Mouse (Mus musculus): ENCODE measurements around the gene Olfr1186. TPM values are rescaled to one million over a fixed set of nuclear protein-coding genes. Genes with fewer than 3 reads are reported as not detected.
A peak's percentile ranks its signal among the peaks of the same experiment; 100 is the strongest.
"Not testable (repeated sequence)": the region's sequence is repeated elsewhere in the genome, so short reads cannot be mapped to it uniquely, and the experiment has no call there.

The Olfr1186 gene
- total and polyA plus RNA-seq, 3 experiments: not detected

DNA sequence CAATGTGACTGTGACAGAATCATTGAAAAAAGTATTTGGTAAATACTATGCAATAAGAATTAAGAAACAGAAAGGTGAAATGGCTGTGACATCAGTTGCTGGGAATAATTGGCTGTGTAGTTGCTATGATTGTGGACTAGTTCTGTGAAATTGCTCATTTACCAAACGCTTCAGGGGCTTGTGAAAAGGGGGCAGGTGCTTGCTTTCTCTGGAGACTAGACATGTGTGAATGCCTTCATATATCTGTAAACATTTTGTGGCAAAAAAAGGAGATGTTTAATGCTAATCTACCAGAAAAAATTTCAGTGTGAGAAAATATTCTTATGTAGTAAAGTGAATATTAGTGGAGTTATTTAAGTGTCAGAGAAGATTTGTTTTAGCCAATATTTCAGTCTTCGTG is 25.3 kb upstream of the Olfr1186 start, which contains the start of gene Olfr1185-ps1:
Olfr1185-ps1 (plus strand) TSS at position 301 of the 400 bp plus-strand sequence.
- TF ChIP-seq TAL1 (IDR thresholded peaks at IDR 0.05; ENCODE audit: low read length): no peak
- no peak for TF ChIP-seq BHLHE40 (IDR thresholded peaks at IDR 0.05; ENCODE audit: borderline replicate concordance, low read depth, low read length)
- TF ChIP-seq GATA1 (IDR thresholded peaks at IDR 0.05; ENCODE audit: low read depth, low read length): no peak
- TF ChIP-seq POLR2AphosphoS5 (IDR thresholded peaks at IDR 0.05; ENCODE audit: borderline replicate concordance, low read depth, low read length): no peak
- TF ChIP-seq CTCF (IDR thresholded peaks at IDR 0.05 in 2 of 3, conservative IDR thresholded peaks at IDR 0.05 in 1 of 3; ENCODE audit: control insufficient read depth in 1 of 3, insufficient read depth in 1 of 3, low read depth in 2 of 3, low read length in 3 of 3, poor library complexity in 1 of 3, severe bottlenecking in 1 of 3): no peak
- no peak within 1 kb of the TSS for H3K27ac ChIP-seq (ENCODE audit: control insufficient read depth, low read depth, low read length)
- no peaks in the 10 kb centered on the region for H3K36me3 ChIP-seq (ENCODE audit: control insufficient read depth in 1 of 2, insufficient read depth in 2 of 2, low read length in 2 of 2)
- no peak for DNase-seq (ENCODE audit: low read depth, low spot score)
- H3K9me3 ChIP-seq (replicated peaks; ENCODE audit: insufficient read depth, low read length): no peaks in the 10 kb centered on the region
- no peaks in the 10 kb centered on the region for H3K4me1 ChIP-seq (ENCODE audit: control insufficient read depth in 1 of 2, insufficient read depth in 2 of 2, low read length in 2 of 2)
- H3K4me3 ChIP-seq (ENCODE audit: control insufficient read depth in 1 of 2, insufficient read depth in 1 of 2, low read depth in 2 of 2, low read length in 2 of 2): no peak within 1 kb of the TSS
- H3K79me2 ChIP-seq (ENCODE audit: control insufficient read depth, insufficient read depth, low read length, poor library complexity): no peaks in the 10 kb centered on the region
- no peaks in the 10 kb centered on the region for H3K27me3 ChIP-seq (ENCODE audit: control insufficient read depth in 1 of 2, insufficient read depth in 2 of 2, low read length in 2 of 2)
- no peak within 1 kb of the TSS for H3K9ac ChIP-seq (ENCODE audit: control insufficient read depth, low read depth, low read length, poor library complexity, severe bottlenecking)

- no peak for TF ChIP-seq USF1 (IDR thresholded peaks at IDR 0.05; ENCODE audit: low read depth, low read length)
- TF ChIP-seq ZNF384 (IDR thresholded peaks at IDR 0.05; ENCODE audit: low read depth, low read length): no peak
- no peak for TF ChIP-seq MAX (IDR thresholded peaks at IDR 0.05; ENCODE audit: low read length)
- no peaks in the 10 kb centered on the region for H3K9me3 ChIP-seq (replicated peaks; ENCODE audit: insufficient read depth, low read length)
- H3K27ac ChIP-seq (ENCODE audit: control insufficient read depth, low read depth, low read length): no peak overlapping the region
Measured at GRCm38 (mm10) chr2:88525720-88526119, 7.4 kb downstream of the Olfr1186 start.

DNA sequence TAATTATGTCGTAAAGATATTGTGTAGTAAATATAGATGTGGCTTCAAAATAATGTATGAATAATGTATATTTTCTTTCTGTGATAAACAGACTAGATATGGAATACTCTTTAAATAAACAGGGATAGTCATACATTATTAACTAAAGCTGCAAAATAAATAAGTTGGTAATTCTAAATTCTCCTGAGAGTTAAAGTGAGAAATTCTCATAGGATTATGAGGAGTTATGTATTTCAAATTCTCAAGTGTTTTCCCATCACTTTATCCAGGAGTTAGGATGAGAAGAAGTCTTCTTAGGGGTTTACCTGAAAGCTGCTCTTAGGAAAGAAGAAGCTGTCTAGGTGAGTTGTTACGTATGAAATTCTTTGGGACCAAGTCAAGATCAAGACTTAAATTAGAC is 38.3 kb downstream of the Olfr1186 start, which contains the start of gene Olfr1188:
Olfr1188 (plus strand) TSS at position 301 of the 400 bp plus-strand sequence.
- Histone ChIP-seq H3K36me3 (ENCODE audit: control insufficient read depth in 1 of 2, insufficient read depth in 2 of 2, low read length in 2 of 2) (no peaks in the 10 kb centered on the region), H3K4me3 (ENCODE audit: control insufficient read depth in 1 of 2, insufficient read depth in 1 of 2, low read depth in 2 of 2, low read length in 2 of 2) (no peak within 1 kb of the TSS), H3K27me3 (ENCODE audit: control insufficient read depth in 1 of 2, insufficient read depth in 2 of 2, low read length in 2 of 2) (no peaks in the 10 kb centered on the region), H3K9ac (ENCODE audit: control insufficient read depth, low read depth, low read length, poor library complexity, severe bottlenecking) (no peak within 1 kb of the TSS), H3K4me1 (ENCODE audit: control insufficient read depth in 1 of 2, insufficient read depth in 2 of 2, low read length in 2 of 2) (no peaks in the 10 kb centered on the region), H3K79me2 (ENCODE audit: control insufficient read depth, insufficient read depth, low read length, poor library complexity) (no peaks in the 10 kb centered on the region), H3K9me3 (replicated peaks; ENCODE audit: insufficient read depth, low read length) (no peaks in the 10 kb centered on the region), H3K27ac (ENCODE audit: control insufficient read depth, low read depth, low read length) (no peak within 1 kb of the TSS)
- TF ChIP-seq SIN3A (IDR thresholded peaks at IDR 0.05; ENCODE audit: low read length) (no peak), MAZ (IDR thresholded peaks at IDR 0.05; ENCODE audit: low read depth, low read length) (no peak), MAX (IDR thresholded peaks at IDR 0.05; ENCODE audit: low read length) (no peak), SMC3 (IDR thresholded peaks at IDR 0.05; ENCODE audit: low read depth, low read length) (no peak), RAD21 (IDR thresholded peaks at IDR 0.05; ENCODE audit: low read depth, low read length) (no peak), POLR2A (IDR thresholded peaks at IDR 0.05; ENCODE audit: control insufficient read depth in 1 of 2, insufficient read depth in 1 of 2, low read depth in 1 of 2, low read length in 2 of 2, poor library complexity in 1 of 2) (no peak), MEF2A (IDR thresholded peaks at IDR 0.05; ENCODE audit: extremely low read depth, insufficient replicate concordance, low read depth, low read length, poor library complexity, severe bottlenecking) (no peak), MYB (IDR thresholded peaks at IDR 0.05; ENCODE audit: low read depth, low read length) (no peak), CHD1 (IDR thresholded peaks at IDR 0.05; ENCODE audit: low read depth, low read length) (no peak), E2F4 (IDR thresholded peaks at IDR 0.05; ENCODE audit: borderline replicate concordance, low read depth, low read length) (no peak), ZMIZ1 (IDR thresholded peaks at IDR 0.05; ENCODE audit: low read depth, low read length) (no peak), KAT2A (conservative IDR thresholded peaks at IDR 0.05; ENCODE audit: low read depth, low read length) (no peak), POLR2AphosphoS5 (IDR thresholded peaks at IDR 0.05; ENCODE audit: borderline replicate concordance, low read depth, low read length) (no peak), TAL1 (IDR thresholded peaks at IDR 0.05; ENCODE audit: low read length) (no peak), MAFK (IDR thresholded peaks at IDR 0.05; ENCODE audit: borderline replicate concordance, low read depth, low read length) (no peak), POLR2AphosphoS2 (IDR thresholded peaks at IDR 0.05; ENCODE audit: low read length) (no peak), ZNF384 (IDR thresholded peaks at IDR 0.05; ENCODE audit: low read depth, low read length) (no peak), HCFC1 (IDR thresholded peaks at IDR 0.05; ENCODE audit: low read depth, low read length) (no peak)
- no peak for DNase-seq (ENCODE audit: low read depth, low spot score)

More at GRCm38 (mm10) chr2:88525720-88526119, 7.4 kb downstream of the Olfr1186 start:
- no peak for DNase-seq (ENCODE audit: low read depth, low spot score)
- Histone ChIP-seq H3K4me1 (ENCODE audit: control insufficient read depth in 1 of 2, insufficient read depth in 2 of 2, low read length in 2 of 2) (no peaks in the 10 kb centered on the region), H3K9ac (ENCODE audit: control insufficient read depth, low read depth, low read length, poor library complexity, severe bottlenecking) (no peak overlapping the region), H3K79me2 (ENCODE audit: control insufficient read depth, insufficient read depth, low read length, poor library complexity) (no peaks in the 10 kb centered on the region), H3K27me3 (ENCODE audit: control insufficient read depth in 1 of 2, insufficient read depth in 2 of 2, low read length in 2 of 2) (no peaks in the 10 kb centered on the region), H3K36me3 (ENCODE audit: control insufficient read depth in 1 of 2, insufficient read depth in 2 of 2, low read length in 2 of 2) (no peaks in the 10 kb centered on the region), H3K4me3 (ENCODE audit: control insufficient read depth in 1 of 2, insufficient read depth in 1 of 2, low read depth in 2 of 2, low read length in 2 of 2) (no peak overlapping the region)

- not testable (repeated sequence) for H3K79me2 ChIP-seq (ENCODE audit: control insufficient read depth, insufficient read depth, low read length, poor library complexity); H3K36me3 ChIP-seq (ENCODE audit: control insufficient read depth in 1 of 2, insufficient read depth in 2 of 2, low read length in 2 of 2); DNase-seq (ENCODE audit: low read depth, low spot score); H3K27ac ChIP-seq (ENCODE audit: control insufficient read depth, low read depth, low read length); H3K4me1 ChIP-seq (ENCODE audit: control insufficient read depth in 1 of 2, insufficient read depth in 2 of 2, low read length in 2 of 2); H3K9me3 ChIP-seq (replicated peaks; ENCODE audit: insufficient read depth, low read length); H3K9ac ChIP-seq (ENCODE audit: control insufficient read depth, low read depth, low read length, poor library complexity, severe bottlenecking); H3K27me3 ChIP-seq (ENCODE audit: control insufficient read depth in 1 of 2, insufficient read depth in 2 of 2, low read length in 2 of 2)
- H3K4me3 ChIP-seq (ENCODE audit: control insufficient read depth in 1 of 2, insufficient read depth in 1 of 2, low read depth in 2 of 2, low read length in 2 of 2): peak overlapping the region in 1 of 2 experiments; percentile 29; a peak in 1 of 4 replicates
Measured at GRCm38 (mm10) chr2:88572696-88573095, 54.3 kb downstream of the Olfr1186 start.

Measured in MEL (cell line).